Mouse (Mus musculus): ENCODE data around the gene Il34. TPM values are rescaled to one million over a fixed set of nuclear protein-coding genes. Genes with fewer than 3 reads are reported as not detected.

Gene Il34
- polyA plus RNA-seq, 1 experiment from 2014 or later, result 2.0 TPM

- Histone ChIP-seq H3K27me3 (replicated peaks; ENCODE audit: control insufficient read depth, insufficient read depth, low read length) (no peaks in the 10 kb centered on the region), H3K4me1 (ENCODE audit: control insufficient read depth, insufficient read depth, low read length) (peaks cover 15% of the 10 kb centered on the region; the same call in 1 of the 2 replicates), H3K9ac (ENCODE audit: low read depth, low read length) (peak overlapping the region; percentile 48; the same call in 1 of the 2 replicates), H3K9me3 (ENCODE audit: control insufficient read depth, low read length) (no peaks in the 10 kb centered on the region), H3K4me2 (ENCODE audit: low read depth, low read length) (no peak overlapping the region), H3K27ac (ENCODE audit: low read length) (no peak overlapping the region), H3K4me3 (ENCODE audit: low read length) (peak overlapping the region; percentile 39), H3K36me3 (ENCODE audit: control insufficient read depth, insufficient read depth, low read length) (no peaks in the 10 kb centered on the region)
- WGBS, result 46% methylated on average over 3 of the region's 3 CpGs
- ATAC-seq, result peak; percentile 19; the same call in 1 of the 2 replicates
Observed at GRCm38 (mm10) chr8:110804825-110805514, 754 bp downstream of the Il34 start.

DNA sequence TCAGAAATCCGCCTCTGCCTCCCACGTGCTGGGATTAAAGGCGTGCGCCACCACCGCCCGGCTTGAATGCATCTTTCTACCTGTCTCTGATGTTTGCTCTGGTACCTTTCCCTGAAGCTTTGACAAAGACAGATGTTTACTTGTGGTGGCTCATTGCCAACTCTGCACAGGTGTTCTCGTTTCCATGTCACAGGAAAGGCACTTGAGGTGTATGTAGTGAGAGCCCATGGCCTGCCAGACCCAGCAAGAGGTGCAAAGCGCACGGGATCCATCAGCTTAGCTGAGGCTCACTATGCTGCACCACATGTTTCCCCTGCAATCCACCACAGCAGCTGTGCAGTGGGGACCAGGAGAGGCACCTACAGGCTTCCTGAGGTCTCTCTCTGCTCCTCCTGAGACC lies 1.9 kb downstream of the Il34 start:
- no peak for ATAC-seq
- Histone ChIP-seq H3K9me3 (ENCODE audit: control insufficient read depth, low read length) (no peaks in the 10 kb centered on the region), H3K27me3 (replicated peaks; ENCODE audit: control insufficient read depth, insufficient read depth, low read length) (no peaks in the 10 kb centered on the region), H3K9ac (ENCODE audit: low read depth, low read length) (no peak overlapping the region), H3K36me3 (ENCODE audit: control insufficient read depth, insufficient read depth, low read length) (no peaks in the 10 kb centered on the region), H3K27ac (ENCODE audit: low read length) (no peak overlapping the region), H3K4me1 (ENCODE audit: control insufficient read depth, insufficient read depth, low read length) (peaks cover 4% of the 10 kb centered on the region; the same call in 1 of the 2 replicates), H3K4me2 (ENCODE audit: low read depth, low read length) (no peak overlapping the region), H3K4me3 (ENCODE audit: low read length) (no peak overlapping the region)
- 86% methylated on average over 9 of the region's 9 CpGs for WGBS

- Histone ChIP-seq H3K9ac (ENCODE audit: low read depth, low read length) (no peak overlapping the region), H3K9me3 (ENCODE audit: control insufficient read depth, low read length) (no peaks in the 10 kb centered on the region), H3K4me3 (ENCODE audit: low read length) (no peak overlapping the region), H3K4me2 (ENCODE audit: low read depth, low read length) (no peak overlapping the region), H3K27me3 (replicated peaks; ENCODE audit: control insufficient read depth, insufficient read depth, low read length) (no peaks in the 10 kb centered on the region), H3K27ac (ENCODE audit: low read length) (no peak overlapping the region), H3K4me1 (ENCODE audit: control insufficient read depth, insufficient read depth, low read length) (peaks cover 3% of the 10 kb centered on the region; the same call in 1 of the 2 replicates), H3K36me3 (ENCODE audit: control insufficient read depth, insufficient read depth, low read length) (no peaks in the 10 kb centered on the region)
- ATAC-seq, result no peak
- 85% methylated on average over 5 of the region's 5 CpGs for WGBS
Observed at GRCm38 (mm10) chr8:110802988-110803387, 2.7 kb downstream of the Il34 start.

GRCm38 (mm10) chr8:110797086-110797485 lies 8.6 kb downstream of the Il34 start:
- no peaks in the 10 kb centered on the region for H3K27me3 ChIP-seq (replicated peaks; ENCODE audit: control insufficient read depth, insufficient read depth, low read length)
- H3K4me3 ChIP-seq (ENCODE audit: low read length), result no peak overlapping the region
- no peak for ATAC-seq
- no peak overlapping the region for H3K4me2 ChIP-seq (ENCODE audit: low read depth, low read length)
- no peaks in the 10 kb centered on the region for H3K36me3 ChIP-seq (ENCODE audit: control insufficient read depth, insufficient read depth, low read length)
- H3K4me1 ChIP-seq (ENCODE audit: control insufficient read depth, insufficient read depth, low read length), result peaks cover 15% of the 10 kb centered on the region
- no peak overlapping the region for H3K27ac ChIP-seq (ENCODE audit: low read length)
- H3K9ac ChIP-seq (ENCODE audit: low read depth, low read length), result no peak overlapping the region
- H3K9me3 ChIP-seq (ENCODE audit: control insufficient read depth, low read length), result 0 out of 2 replicates have a peak, but pooled peaks cover 3% of the 10 kb centered on the region
- WGBS, result 92% methylated on average over 8 of the region's 8 CpGs

DNA sequence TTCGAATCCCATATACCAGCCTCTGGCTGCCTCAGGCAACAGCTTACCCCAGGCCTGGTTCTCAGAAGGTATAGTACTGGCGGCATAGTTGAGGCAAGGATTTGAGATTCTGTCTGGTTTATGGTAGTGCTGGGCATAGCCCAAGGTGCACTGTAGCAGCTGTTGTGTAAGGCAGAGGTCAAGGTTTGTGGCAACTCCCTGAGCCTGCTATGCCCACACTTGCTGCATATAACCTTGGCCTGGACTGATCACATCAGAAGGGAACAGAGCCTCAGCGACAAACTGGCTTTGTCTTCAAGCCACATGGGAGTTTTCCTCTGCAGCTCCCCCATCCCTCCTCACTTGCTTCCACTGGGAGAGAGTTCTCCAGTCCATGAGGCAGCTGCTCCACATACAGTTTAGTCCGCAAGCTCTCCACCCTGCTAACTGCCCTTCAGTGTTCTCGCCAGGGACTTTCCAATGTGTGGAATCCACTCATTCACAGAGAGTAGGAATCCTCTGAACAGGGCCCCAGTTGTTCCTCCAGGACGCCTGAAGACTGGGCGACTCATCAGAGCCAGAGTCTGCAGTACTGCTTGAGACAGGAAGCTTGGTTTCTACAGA lies 11.3 kb downstream of the Il34 start:
- ATAC-seq, result no peak
- WGBS, result 85% methylated on average over 7 of the region's 7 CpGs

GRCm38 (mm10) chr8:110793936-110794335 lies 11.8 kb downstream of the Il34 start:
- no peak overlapping the region; the same call in 1 of the 2 replicates for H3K4me2 ChIP-seq (ENCODE audit: low read depth, low read length)
- H3K9ac ChIP-seq (ENCODE audit: low read depth, low read length), result no peak overlapping the region
- H3K4me1 ChIP-seq (ENCODE audit: control insufficient read depth, insufficient read depth, low read length), result peaks cover 31% of the 10 kb centered on the region
- peak overlapping the region; percentile 80; the same call in 1 of the 2 replicates for H3K27ac ChIP-seq (ENCODE audit: low read length)
- H3K27me3 ChIP-seq (replicated peaks; ENCODE audit: control insufficient read depth, insufficient read depth, low read length), result no peaks in the 10 kb centered on the region
- no peak for ATAC-seq
- 95% methylated on average over 9 of the region's 9 CpGs for WGBS
- H3K4me3 ChIP-seq (ENCODE audit: low read length), result no peak overlapping the region
- H3K9me3 ChIP-seq (ENCODE audit: control insufficient read depth, low read length), result 0 out of 2 replicates have a peak, but pooled peaks cover 3% of the 10 kb centered on the region
- no peaks in the 10 kb centered on the region for H3K36me3 ChIP-seq (ENCODE audit: control insufficient read depth, insufficient read depth, low read length)

More for the DNA sequence above, 11.3 kb downstream of the Il34 start:
- H3K9ac ChIP-seq (ENCODE audit: low read depth, low read length), result no peak overlapping the region
- no peak overlapping the region for H3K4me2 ChIP-seq (ENCODE audit: low read depth, low read length)
- H3K9me3 ChIP-seq (ENCODE audit: control insufficient read depth, low read length), result 0 out of 2 replicates have a peak, but pooled peaks cover 3% of the 10 kb centered on the region
- no peak overlapping the region for H3K27ac ChIP-seq (ENCODE audit: low read length)
- H3K36me3 ChIP-seq (ENCODE audit: control insufficient read depth, insufficient read depth, low read length), result no peaks in the 10 kb centered on the region
- H3K4me1 ChIP-seq (ENCODE audit: control insufficient read depth, insufficient read depth, low read length), result peaks cover 28% of the 10 kb centered on the region
- no peaks in the 10 kb centered on the region for H3K27me3 ChIP-seq (replicated peaks; ENCODE audit: control insufficient read depth, insufficient read depth, low read length)
- H3K4me3 ChIP-seq (ENCODE audit: low read length), result no peak overlapping the region

DNA sequence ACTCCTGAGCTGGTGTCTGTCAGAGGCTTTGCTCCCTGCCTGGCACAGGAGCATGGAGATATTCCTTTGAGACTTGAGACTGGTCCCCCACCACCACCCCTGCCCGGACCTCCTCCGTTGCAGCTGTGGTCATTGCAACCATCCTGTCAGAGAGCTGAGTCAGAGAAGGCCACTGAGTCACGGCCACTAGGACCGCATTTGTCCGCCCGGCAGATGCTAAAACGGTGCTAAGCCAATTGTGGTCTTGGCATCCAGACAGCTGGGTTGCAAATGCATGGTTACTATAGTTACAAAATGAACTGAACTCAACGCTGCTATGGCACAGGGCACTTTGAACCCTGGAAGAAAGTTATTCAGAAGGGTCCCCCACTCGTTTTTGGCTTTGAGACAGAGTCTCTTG lies 12.2 kb downstream of the Il34 start:
- Histone ChIP-seq H3K9me3 (ENCODE audit: control insufficient read depth, low read length) (0 out of 2 replicates have a peak, but pooled peaks cover 3% of the 10 kb centered on the region), H3K27me3 (replicated peaks; ENCODE audit: control insufficient read depth, insufficient read depth, low read length) (no peaks in the 10 kb centered on the region), H3K4me3 (ENCODE audit: low read length) (0 out of 2 replicates have a peak overlapping the region, but pooled peaks have one; percentile 4), H3K4me2 (ENCODE audit: low read depth, low read length) (peak overlapping the region; percentile 23), H3K9ac (ENCODE audit: low read depth, low read length) (no peak overlapping the region), H3K4me1 (ENCODE audit: control insufficient read depth, insufficient read depth, low read length) (peaks cover 31% of the 10 kb centered on the region), H3K36me3 (ENCODE audit: control insufficient read depth, insufficient read depth, low read length) (no peaks in the 10 kb centered on the region), H3K27ac (ENCODE audit: low read length) (peak overlapping the region; percentile 80)
- no peak for ATAC-seq
- WGBS, result 78% methylated on average over 9 of the region's 9 CpGs

GRCm38 (mm10) chr8:110792574-110793200 lies 13.0 kb downstream of the Il34 start:
- Histone ChIP-seq H3K27me3 (replicated peaks; ENCODE audit: control insufficient read depth, insufficient read depth, low read length) (no peaks in the 10 kb centered on the region), H3K4me3 (ENCODE audit: low read length) (peak overlapping the region; percentile 4; the same call in 1 of the 2 replicates), H3K9ac (ENCODE audit: low read depth, low read length) (0 out of 2 replicates have a peak overlapping the region, but pooled peaks have one; percentile 2), H3K36me3 (ENCODE audit: control insufficient read depth, insufficient read depth, low read length) (no peaks in the 10 kb centered on the region), H3K9me3 (ENCODE audit: control insufficient read depth, low read length) (0 out of 2 replicates have a peak, but pooled peaks cover 3% of the 10 kb centered on the region), H3K27ac (ENCODE audit: low read length) (peak overlapping the region; percentile 80), H3K4me1 (ENCODE audit: control insufficient read depth, insufficient read depth, low read length) (peaks cover 31% of the 10 kb centered on the region), H3K4me2 (ENCODE audit: low read depth, low read length) (peak overlapping the region; percentile 23)
- peak; percentile 94 for ATAC-seq
- WGBS, result 24% methylated on average over 11 of the region's 11 CpGs

GRCm38 (mm10) chr8:110791164-110791563 lies 14.6 kb downstream of the Il34 start:
- WGBS, result 74% methylated on average over 10 of the region's 10 CpGs
- no peaks in the 10 kb centered on the region for H3K27me3 ChIP-seq (replicated peaks; ENCODE audit: control insufficient read depth, insufficient read depth, low read length)
- ATAC-seq, result no peak
- 0 out of 2 replicates have a peak, but pooled peaks cover 3% of the 10 kb centered on the region for H3K9me3 ChIP-seq (ENCODE audit: control insufficient read depth, low read length)
- no peaks in the 10 kb centered on the region for H3K36me3 ChIP-seq (ENCODE audit: control insufficient read depth, insufficient read depth, low read length)
- H3K4me1 ChIP-seq (ENCODE audit: control insufficient read depth, insufficient read depth, low read length), result peaks cover 31% of the 10 kb centered on the region
- H3K27ac ChIP-seq (ENCODE audit: low read length), result no peak overlapping the region
- H3K4me3 ChIP-seq (ENCODE audit: low read length), result no peak overlapping the region
- no peak overlapping the region for H3K4me2 ChIP-seq (ENCODE audit: low read depth, low read length)
- H3K9ac ChIP-seq (ENCODE audit: low read depth, low read length), result no peak overlapping the region
